ENCODE assay signal across 24 mouse cellular contexts in genomic region chr3:91263540-91263939, GRCm38 (mm10).
DNase-seq lines count a peak whose midpoint lies in the region; ATAC-seq and TF ChIP-seq lines count a peak whose summit lies in the region.
"Had no signal": no experiment of that assay in that cellular context is flagged by ENCODE, and none has a peak within 500 bp of the region (broad histone marks: within the 10 kb centered on the region; RNA-seq: fewer than 3 reads in every experiment).

No protein-coding gene starts in this region.

- H3K9me3 ChIP-seq in midbrain, embryonic 11.5 days (ENCODE audit: control insufficient read depth, low read length), result no peaks in the 10 kb centered on the region
- no peaks in the 10 kb centered on the region for H3K9me3 ChIP-seq in midbrain, embryonic 10.5 days (replicated peaks)
- H3K9me3 ChIP-seq in forebrain, postnatal 0 days (ENCODE audit: low read length), result no peaks in the 10 kb centered on the region
- no peaks in the 10 kb centered on the region for H3K9me3 ChIP-seq in midbrain, embryonic 12.5 days
- no peaks in the 10 kb centered on the region for H3K9me3 ChIP-seq in neural tube, embryonic 14.5 days (ENCODE audit: control insufficient read depth, low read length)
- H3K9me3 ChIP-seq: embryonic facial prominence, embryonic 12.5 days; heart, embryonic 15.5 days had no signal

- no peak overlapping the region for H3K4me3 ChIP-seq in midbrain, embryonic 11.5 days (ENCODE audit: low read depth, low read length)
- H3K4me3 ChIP-seq in midbrain, embryonic 10.5 days, result no peak overlapping the region
- H3K4me3 ChIP-seq in forebrain, postnatal 0 days (ENCODE audit: low read depth, low read length), result no peak overlapping the region
- no peak overlapping the region for H3K4me3 ChIP-seq in midbrain, embryonic 12.5 days
- no peak overlapping the region for H3K4me3 ChIP-seq in neural tube, embryonic 14.5 days (ENCODE audit: low read depth, low read length)
- H3K4me3 ChIP-seq: embryonic facial prominence, embryonic 12.5 days; erythroblast, embryonic 14.5 days; heart, embryonic 15.5 days; left cerebral cortex, adult 2 months; megakaryocyte, embryonic 14.5 days; myocyte had no signal

- H3K4me2 ChIP-seq in midbrain, embryonic 11.5 days, result no peak overlapping the region
- H3K4me2 ChIP-seq in forebrain, postnatal 0 days (ENCODE audit: low read depth), result no peak overlapping the region
- no peak overlapping the region for H3K4me2 ChIP-seq in midbrain, embryonic 12.5 days (replicated peaks)
- no peak overlapping the region for H3K4me2 ChIP-seq in neural tube, embryonic 14.5 days (ENCODE audit: low read depth, low read length)
- H3K4me2 ChIP-seq: embryonic facial prominence, embryonic 12.5 days; heart, embryonic 15.5 days; liver, embryonic 11.5 days had no signal

- H3K9ac ChIP-seq in midbrain, embryonic 11.5 days (ENCODE audit: low read length), result no peak overlapping the region
- H3K9ac ChIP-seq in forebrain, postnatal 0 days, result no peak overlapping the region
- H3K9ac ChIP-seq in midbrain, embryonic 12.5 days (replicated peaks), result no peak overlapping the region
- H3K9ac ChIP-seq in neural tube, embryonic 14.5 days (replicated peaks; ENCODE audit: low read depth, low read length), result no peak overlapping the region
- H3K9ac ChIP-seq: embryonic facial prominence, embryonic 12.5 days; heart, embryonic 15.5 days had no signal

- no peak for TF ChIP-seq CTCF in forebrain, postnatal 0 days (IDR thresholded peaks at IDR 0.05; ENCODE audit: low read depth)

- DNase-seq in midbrain, embryonic 11.5 days (ENCODE audit: low spot score, missing footprints), result no peak
- DNase-seq in midbrain, embryonic 10.5 days (ENCODE audit: low spot score), result no peak
- DNase-seq in forebrain, postnatal 0 days, result peak; percentile 2
- no peak for DNase-seq in right cerebral cortex, postnatal 4 days
- DNase-seq in lung, postnatal 4 days, result no peak
- no peak for DNase-seq in cerebellum, postnatal 25 days
- DNase-seq: cerebellum, adult 8-10 months; gastrocnemius, postnatal 25 days; kidney, adult 18-20 months; kidney, postnatal 36 days; lung, adult 18-20 months; lung, postnatal 14 days; right cerebral cortex, adult 18-20 months; thymus, postnatal 14 days had no signal

- WGBS in midbrain, embryonic 11.5 days, result 14% methylated on average over 1 of the region's 1 CpGs
- 0% methylated on average over 1 of the region's 1 CpGs for WGBS in midbrain, embryonic 10.5 days
- WGBS in forebrain, postnatal 0 days, result 13% methylated on average over 1 of the region's 1 CpGs
- 13% methylated on average over 1 of the region's 1 CpGs for WGBS in midbrain, embryonic 12.5 days
- WGBS in neural tube, embryonic 14.5 days, result 9% methylated on average over 1 of the region's 1 CpGs

- H3K27ac ChIP-seq in midbrain, embryonic 11.5 days (ENCODE audit: low read depth, low read length), result no peak overlapping the region
- H3K27ac ChIP-seq in midbrain, embryonic 10.5 days (replicated peaks), result no peak overlapping the region
- no peak overlapping the region for H3K27ac ChIP-seq in forebrain, postnatal 0 days (ENCODE audit: low read depth, low read length)
- H3K27ac ChIP-seq in midbrain, embryonic 12.5 days (replicated peaks), result no peak overlapping the region
- H3K27ac ChIP-seq in neural tube, embryonic 14.5 days (ENCODE audit: low read depth, low read length), result no peak overlapping the region
- H3K27ac ChIP-seq: embryonic facial prominence, embryonic 12.5 days; heart, embryonic 15.5 days; left cerebral cortex, adult 2 months had no signal

- no peaks in the 10 kb centered on the region for H3K27me3 ChIP-seq in midbrain, embryonic 11.5 days (ENCODE audit: control insufficient read depth, insufficient read depth, low read length)
- H3K27me3 ChIP-seq in midbrain, embryonic 10.5 days (ENCODE audit: low read depth, poor library complexity, severe bottlenecking), result no peaks in the 10 kb centered on the region
- no peaks in the 10 kb centered on the region for H3K27me3 ChIP-seq in forebrain, postnatal 0 days (ENCODE audit: insufficient read depth, low read length)
- H3K27me3 ChIP-seq in midbrain, embryonic 12.5 days, result no peaks in the 10 kb centered on the region
- H3K27me3 ChIP-seq in neural tube, embryonic 14.5 days (ENCODE audit: control insufficient read depth, insufficient read depth, low read length), result no peaks in the 10 kb centered on the region
- H3K27me3 ChIP-seq: CH12.LX; embryonic facial prominence, embryonic 12.5 days; heart, embryonic 15.5 days; megakaryocyte, embryonic 14.5 days had no signal

- no peaks in the 10 kb centered on the region for H3K4me1 ChIP-seq in midbrain, embryonic 11.5 days (ENCODE audit: control insufficient read depth, insufficient read depth, low read length)
- peaks cover 4% of the 10 kb centered on the region; the same call in 1 of the 2 replicates for H3K4me1 ChIP-seq in midbrain, embryonic 10.5 days
- no peaks in the 10 kb centered on the region for H3K4me1 ChIP-seq in forebrain, postnatal 0 days (ENCODE audit: insufficient read depth)
- no peaks in the 10 kb centered on the region for H3K4me1 ChIP-seq in midbrain, embryonic 12.5 days
- no peaks in the 10 kb centered on the region for H3K4me1 ChIP-seq in neural tube, embryonic 14.5 days (ENCODE audit: control insufficient read depth, insufficient read depth, low read length)
- H3K4me1 ChIP-seq: embryonic facial prominence, embryonic 12.5 days; heart, embryonic 15.5 days; megakaryocyte, embryonic 14.5 days had no signal

- peak; percentile 40; the same call in 1 of the 2 replicates for ATAC-seq in midbrain, embryonic 11.5 days (ENCODE audit: low FRiP score)
- peak; percentile 86 for ATAC-seq in forebrain, postnatal 0 days
- ATAC-seq in midbrain, embryonic 12.5 days (ENCODE audit: low FRiP score, low read depth), result peak; percentile 82
- ATAC-seq in neural tube, embryonic 14.5 days (ENCODE audit: low read depth), result peak; percentile 83; the same call in 1 of the 2 replicates

- H3K36me3 ChIP-seq in midbrain, embryonic 11.5 days (ENCODE audit: control insufficient read depth, insufficient read depth, low read length), result no peaks in the 10 kb centered on the region
- H3K36me3 ChIP-seq in midbrain, embryonic 10.5 days, result no peaks in the 10 kb centered on the region
- H3K36me3 ChIP-seq in forebrain, postnatal 0 days (ENCODE audit: insufficient read depth), result no peaks in the 10 kb centered on the region
- H3K36me3 ChIP-seq in midbrain, embryonic 12.5 days, result no peaks in the 10 kb centered on the region
- no peaks in the 10 kb centered on the region for H3K36me3 ChIP-seq in neural tube, embryonic 14.5 days (ENCODE audit: control insufficient read depth, insufficient read depth, low read length)
- H3K36me3 ChIP-seq: embryonic facial prominence, embryonic 12.5 days; heart, embryonic 15.5 days had no signal
